Mouse (Mus musculus): ENCODE measurements at regions not wholly inside any gene's neighbourhood (a gene's known extent, or its start where the extent isn't known, plus 50 kb on each side); places are given as distances from the start of the nearest gene placed in this dataset.
"Not testable (repeated sequence)": the region's sequence is repeated elsewhere in the genome, so short reads cannot be mapped to it uniquely, and the experiment has no call there.

- Histone ChIP-seq H3K36me3 (replicated peaks) (no peaks in the 10 kb centered on the region), H3K9me3 (replicated peaks) (peaks cover 3% of the 10 kb centered on the region; the same call in 1 of the 2 replicates), H3K27me3 (ENCODE audit: insufficient read depth, low read length) (no peaks in the 10 kb centered on the region; the same call in 1 of the 2 replicates), H3K4me3 (ENCODE audit: low read depth, low read length) (no peak overlapping the region), H3K4me1 (ENCODE audit: insufficient read depth, low read depth, low read length) (no peaks in the 10 kb centered on the region)
- DNase-seq (ENCODE audit: low spot score), result no peak
- ATAC-seq (ENCODE audit: extremely low read depth, insufficient number of reproducible peaks, low FRiP score, poor library complexity, severe bottlenecking), result no peak
- TF ChIP-seq TAL1 (conservative IDR thresholded peaks at IDR 0.05; ENCODE audit: low read depth, low read length) (no peak), POLR2AphosphoS5 (IDR thresholded peaks at IDR 0.05; ENCODE audit: insufficient replicate concordance, low read depth, low read length) (no peak), GATA2 (IDR thresholded peaks at IDR 0.05; ENCODE audit: borderline replicate concordance, low read depth, low read length) (no peak), CTCF (IDR thresholded peaks at IDR 0.05; ENCODE audit: low read depth, low read length) (no peak), GATA1 (IDR thresholded peaks at IDR 0.05; ENCODE audit: borderline replicate concordance, low read length) (no peak)
Measured at GRCm38 (mm10) chr3:78981057-78981456, 305.3 kb downstream of the Rapgef2 start.

GRCm38 (mm10) chr3:78978781-78979180 is 307.5 kb downstream of the Rapgef2 start:
- DNase-seq (ENCODE audit: low spot score) (no peak), ATAC-seq (ENCODE audit: extremely low read depth, insufficient number of reproducible peaks, low FRiP score, poor library complexity, severe bottlenecking) (no peak)
- no peak for TF ChIP-seq POLR2AphosphoS5 (IDR thresholded peaks at IDR 0.05; ENCODE audit: insufficient replicate concordance, low read depth, low read length)
- TF ChIP-seq GATA1 (IDR thresholded peaks at IDR 0.05; ENCODE audit: borderline replicate concordance, low read length), result no peak
- no peak for TF ChIP-seq CTCF (IDR thresholded peaks at IDR 0.05; ENCODE audit: low read depth, low read length)
- no peak for TF ChIP-seq TAL1 (conservative IDR thresholded peaks at IDR 0.05; ENCODE audit: low read depth, low read length)
- no peak for TF ChIP-seq GATA2 (IDR thresholded peaks at IDR 0.05; ENCODE audit: borderline replicate concordance, low read depth, low read length)
- H3K9me3 ChIP-seq (replicated peaks), result peaks cover 3% of the 10 kb centered on the region; the same call in 1 of the 2 replicates
- H3K36me3 ChIP-seq (replicated peaks), result no peaks in the 10 kb centered on the region
- H3K4me1 ChIP-seq (ENCODE audit: insufficient read depth, low read depth, low read length), result no peaks in the 10 kb centered on the region; the same call in 1 of the 2 replicates
- no peaks in the 10 kb centered on the region; the same call in 1 of the 2 replicates for H3K27me3 ChIP-seq (ENCODE audit: insufficient read depth, low read length)
- no peak overlapping the region for H3K4me3 ChIP-seq (ENCODE audit: low read depth, low read length)

GRCm38 (mm10) chr3:78966683-78967549 is 319.4 kb downstream of the Rapgef2 start:
- H3K27me3 ChIP-seq (ENCODE audit: insufficient read depth, low read length); DNase-seq (ENCODE audit: low spot score); H3K4me3 ChIP-seq (ENCODE audit: low read depth, low read length); H3K36me3 ChIP-seq (replicated peaks); H3K9me3 ChIP-seq (replicated peaks); H3K4me1 ChIP-seq (ENCODE audit: insufficient read depth, low read depth, low read length); ATAC-seq (ENCODE audit: extremely low read depth, insufficient number of reproducible peaks, low FRiP score, poor library complexity, severe bottlenecking): not testable (repeated sequence)

- no peak for DNase-seq (ENCODE audit: low spot score)
- Histone ChIP-seq H3K9me3 (replicated peaks) (no peaks in the 10 kb centered on the region; the same call in 1 of the 2 replicates), H3K4me3 (ENCODE audit: low read depth, low read length) (no peak overlapping the region), H3K36me3 (replicated peaks) (no peaks in the 10 kb centered on the region), H3K27me3 (ENCODE audit: insufficient read depth, low read length) (peaks cover 3% of the 10 kb centered on the region; the same call in 1 of the 2 replicates), H3K4me1 (ENCODE audit: insufficient read depth, low read depth, low read length) (peaks cover 8% of the 10 kb centered on the region; the same call in 1 of the 2 replicates)
- TF ChIP-seq GATA2 (IDR thresholded peaks at IDR 0.05; ENCODE audit: borderline replicate concordance, low read depth, low read length), result no peak
- no peak for TF ChIP-seq CTCF (IDR thresholded peaks at IDR 0.05; ENCODE audit: low read depth, low read length)
- TF ChIP-seq POLR2AphosphoS5 (IDR thresholded peaks at IDR 0.05; ENCODE audit: insufficient replicate concordance, low read depth, low read length), result no peak
- TF ChIP-seq GATA1 (IDR thresholded peaks at IDR 0.05; ENCODE audit: borderline replicate concordance, low read length), result no peak
- TF ChIP-seq TAL1 (conservative IDR thresholded peaks at IDR 0.05; ENCODE audit: low read depth, low read length), result no peak
- ATAC-seq (ENCODE audit: extremely low read depth, insufficient number of reproducible peaks, low FRiP score, poor library complexity, severe bottlenecking), result no peak
Measured at GRCm38 (mm10) chr3:78964231-78964858, 322.0 kb downstream of the Rapgef2 start.

- TF ChIP-seq GATA2 (IDR thresholded peaks at IDR 0.05; ENCODE audit: borderline replicate concordance, low read depth, low read length) (no peak), CTCF (IDR thresholded peaks at IDR 0.05; ENCODE audit: low read depth, low read length) (peak; percentile 91), GATA1 (IDR thresholded peaks at IDR 0.05; ENCODE audit: borderline replicate concordance, low read length) (no peak), POLR2AphosphoS5 (IDR thresholded peaks at IDR 0.05; ENCODE audit: insufficient replicate concordance, low read depth, low read length) (no peak)
- ATAC-seq (ENCODE audit: extremely low read depth, insufficient number of reproducible peaks, low FRiP score, poor library complexity, severe bottlenecking) (no peak), DNase-seq (ENCODE audit: low spot score) (no peak)
- Histone ChIP-seq H3K4me3 (ENCODE audit: low read depth, low read length) (no peak overlapping the region), H3K9me3 (replicated peaks) (no peaks in the 10 kb centered on the region), H3K4me1 (ENCODE audit: insufficient read depth, low read depth, low read length) (peaks cover 8% of the 10 kb centered on the region; the same call in 1 of the 2 replicates), H3K36me3 (replicated peaks) (no peaks in the 10 kb centered on the region), H3K27me3 (ENCODE audit: insufficient read depth, low read length) (peaks cover 9% of the 10 kb centered on the region)
Measured at GRCm38 (mm10) chr3:78958781-78959180, 327.5 kb downstream of the Rapgef2 start.

- no peaks in the 10 kb centered on the region for H3K36me3 ChIP-seq (replicated peaks)
- H3K27me3 ChIP-seq (ENCODE audit: insufficient read depth, low read length), result peaks cover 13% of the 10 kb centered on the region
- no peak for TF ChIP-seq CTCF (IDR thresholded peaks at IDR 0.05; ENCODE audit: low read depth, low read length)
- no peak for TF ChIP-seq GATA2 (IDR thresholded peaks at IDR 0.05; ENCODE audit: borderline replicate concordance, low read depth, low read length)
- no peak for TF ChIP-seq TAL1 (conservative IDR thresholded peaks at IDR 0.05; ENCODE audit: low read depth, low read length)
- no peak for TF ChIP-seq POLR2AphosphoS5 (IDR thresholded peaks at IDR 0.05; ENCODE audit: insufficient replicate concordance, low read depth, low read length)
- TF ChIP-seq GATA1 (IDR thresholded peaks at IDR 0.05; ENCODE audit: borderline replicate concordance, low read length), result no peak
- H3K4me3 ChIP-seq (ENCODE audit: low read depth, low read length), result no peak overlapping the region
- no peak for ATAC-seq (ENCODE audit: extremely low read depth, insufficient number of reproducible peaks, low FRiP score, poor library complexity, severe bottlenecking)
- no peak for DNase-seq (ENCODE audit: low spot score)
- H3K9me3 ChIP-seq (replicated peaks), result 0 out of 2 replicates have a peak, but pooled peaks cover 4% of the 10 kb centered on the region
- H3K4me1 ChIP-seq (ENCODE audit: insufficient read depth, low read depth, low read length), result 0 out of 2 replicates have a peak, but pooled peaks cover 5% of the 10 kb centered on the region
Measured at GRCm38 (mm10) chr3:78955364-78955763, 331.0 kb downstream of the Rapgef2 start.

GRCm38 (mm10) chr3:78949385-78949784 is 336.9 kb downstream of the Rapgef2 start:
- not testable (repeated sequence) for ATAC-seq (ENCODE audit: extremely low read depth, insufficient number of reproducible peaks, low FRiP score, poor library complexity, severe bottlenecking); H3K27me3 ChIP-seq (ENCODE audit: insufficient read depth, low read length); DNase-seq (ENCODE audit: low spot score); H3K9me3 ChIP-seq (replicated peaks); H3K36me3 ChIP-seq (replicated peaks); H3K4me3 ChIP-seq (ENCODE audit: low read depth, low read length)
- H3K4me1 ChIP-seq (ENCODE audit: insufficient read depth, low read depth, low read length), result peaks cover 18% of the 10 kb centered on the region
